Mouse (Mus musculus) B cell, adult 2 months (primary cell): ENCODE results near the gene Syt8.
A peak's percentile ranks its signal among the peaks of the same experiment; 100 is the strongest.

Experiments used
- DNase-seq, 2 experiments: peaks; one replicate each; pipeline ENCODE4 v3.0.0; 2022

Syt8 gene

DNA sequence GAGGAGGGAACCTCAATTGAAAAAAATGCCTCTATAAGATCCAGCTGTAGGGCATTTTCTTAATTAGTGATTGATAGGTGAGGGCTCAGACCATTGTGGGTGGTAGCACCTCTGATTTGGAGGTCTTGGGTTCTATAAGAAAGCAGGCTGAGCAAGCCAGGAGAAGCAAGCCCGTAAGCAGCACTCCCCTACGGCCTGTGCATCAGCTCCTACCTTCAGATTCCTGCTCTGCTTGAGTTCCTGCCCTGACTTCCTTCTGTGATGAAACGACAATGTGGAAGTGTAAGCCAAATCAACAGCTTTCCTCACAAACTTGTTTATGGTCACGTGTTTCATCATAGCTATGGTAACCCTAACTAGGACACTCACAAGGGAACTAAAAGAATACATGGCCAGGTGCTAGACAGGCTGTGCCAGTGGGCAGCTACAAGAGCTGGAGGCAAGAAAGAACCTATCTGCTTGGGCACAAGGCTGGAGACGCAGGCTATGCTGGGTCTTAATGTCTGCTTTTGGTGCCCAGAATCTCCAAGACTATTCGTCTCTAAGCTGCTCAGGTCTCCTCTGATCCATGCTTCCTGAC lies 14.5 kb downstream of the Syt8 start:
- no peak for DNase-seq

DNA sequence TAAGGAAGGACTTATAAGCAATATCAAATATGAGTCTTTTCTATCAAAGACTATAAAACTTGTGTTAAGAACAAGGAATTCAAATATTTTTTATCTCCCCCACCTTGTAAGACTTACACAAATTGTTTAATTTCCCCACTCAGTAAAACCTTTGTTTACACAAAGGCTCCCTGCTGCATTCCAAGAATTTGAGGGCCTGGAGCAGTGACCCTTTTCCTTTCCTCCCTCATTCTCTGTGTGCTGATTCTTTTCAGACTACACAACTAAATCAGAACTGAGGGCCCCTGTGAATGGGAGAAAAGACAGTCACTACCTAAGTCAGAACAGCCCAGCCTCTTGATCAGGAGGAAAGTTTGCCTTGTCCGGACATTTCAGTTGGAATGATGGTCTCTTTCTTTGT lies 20.1 kb downstream of the Syt8 start:
- DNase-seq: no peak

DNA sequence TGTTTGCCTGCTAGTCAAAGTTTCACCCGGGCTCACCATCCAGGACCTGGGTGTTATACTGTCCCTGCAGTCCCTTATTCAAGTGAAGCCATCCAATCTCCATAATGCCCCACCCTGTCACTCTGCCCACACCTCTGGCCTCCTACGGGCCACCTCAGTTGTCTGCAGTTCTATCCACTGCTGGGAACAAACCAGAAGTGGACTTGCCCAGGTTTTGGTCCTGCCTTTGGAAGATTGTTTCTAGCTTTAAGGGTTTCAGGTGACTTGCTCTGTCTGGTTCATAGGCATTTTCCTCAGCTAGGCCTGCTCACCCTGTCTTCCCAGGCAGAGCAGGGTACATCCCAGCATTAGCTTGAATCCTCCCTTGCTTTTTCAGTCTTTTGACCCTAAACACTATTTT lies 20.6 kb downstream of the Syt8 start:
- DNase-seq: no peak

DNA sequence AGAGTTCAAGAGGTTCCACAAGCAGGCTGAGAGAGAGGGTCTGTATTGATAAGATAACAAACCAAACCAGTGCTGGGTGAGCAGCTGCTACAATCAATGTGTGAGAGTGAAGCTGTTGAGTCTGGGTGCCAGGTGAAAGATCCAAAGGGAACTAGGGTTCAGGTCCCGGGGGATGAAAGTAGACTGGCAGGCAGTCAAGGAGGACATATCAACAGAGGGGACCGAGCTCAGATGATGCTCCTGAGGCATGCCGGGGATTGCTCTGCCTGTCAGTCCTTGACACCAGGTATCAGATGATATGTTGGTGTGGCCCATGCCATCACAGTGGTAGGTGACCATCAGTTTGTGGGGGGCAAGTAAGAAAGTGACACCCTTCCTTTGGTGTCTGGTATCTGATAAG lies 22.2 kb downstream of the Syt8 start:
- no peak for DNase-seq

DNA sequence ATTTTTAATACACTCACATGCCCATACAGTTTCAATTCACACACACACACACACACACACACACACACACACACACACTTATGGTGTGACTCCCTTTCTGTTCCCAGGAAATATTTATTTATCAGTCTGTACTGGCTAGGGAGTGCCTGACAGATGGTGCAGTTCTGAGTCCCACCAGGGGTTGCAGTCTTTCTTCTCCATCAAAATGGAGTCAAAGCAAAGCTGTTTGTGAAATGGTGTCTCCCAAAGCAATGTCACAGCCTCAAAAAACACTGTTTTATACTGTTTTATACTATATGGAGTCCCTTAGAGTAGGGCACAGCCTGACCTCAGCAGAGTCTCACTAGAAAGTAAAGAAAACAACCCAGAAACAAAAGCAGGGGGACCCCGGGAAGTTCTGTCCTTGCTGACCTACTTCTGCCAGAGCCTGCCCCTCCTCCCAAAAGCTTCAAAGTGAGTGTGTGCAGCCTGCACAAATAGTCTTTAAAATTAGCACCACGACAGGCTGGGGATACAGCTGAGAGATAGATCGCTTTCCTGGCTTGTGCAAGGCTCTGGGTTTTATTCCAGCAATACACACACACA lies 22.7 kb downstream of the Syt8 start:
- DNase-seq: no peak

DNA sequence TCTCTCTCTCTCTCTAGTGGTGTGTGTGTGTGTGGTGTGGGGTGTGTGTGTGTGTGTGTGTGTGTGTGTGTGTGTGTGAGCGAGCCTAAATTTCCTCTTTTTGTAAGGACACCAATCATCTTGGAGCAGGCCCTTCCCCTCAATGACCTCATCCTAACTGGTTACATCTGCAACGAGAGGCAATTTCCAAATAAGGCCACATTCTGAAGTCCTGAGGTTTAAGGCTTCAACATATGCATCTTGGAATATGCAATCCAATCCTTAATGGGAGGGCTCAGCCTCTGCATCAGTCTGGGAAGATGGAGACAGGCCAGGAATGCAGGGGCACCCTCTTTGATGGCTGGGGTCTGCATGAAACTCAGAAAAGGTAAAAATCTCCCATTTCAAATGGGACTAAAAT lies 23.4 kb downstream of the Syt8 start:
- peak in 1 of 2 experiments; percentile 36 for DNase-seq

DNA sequence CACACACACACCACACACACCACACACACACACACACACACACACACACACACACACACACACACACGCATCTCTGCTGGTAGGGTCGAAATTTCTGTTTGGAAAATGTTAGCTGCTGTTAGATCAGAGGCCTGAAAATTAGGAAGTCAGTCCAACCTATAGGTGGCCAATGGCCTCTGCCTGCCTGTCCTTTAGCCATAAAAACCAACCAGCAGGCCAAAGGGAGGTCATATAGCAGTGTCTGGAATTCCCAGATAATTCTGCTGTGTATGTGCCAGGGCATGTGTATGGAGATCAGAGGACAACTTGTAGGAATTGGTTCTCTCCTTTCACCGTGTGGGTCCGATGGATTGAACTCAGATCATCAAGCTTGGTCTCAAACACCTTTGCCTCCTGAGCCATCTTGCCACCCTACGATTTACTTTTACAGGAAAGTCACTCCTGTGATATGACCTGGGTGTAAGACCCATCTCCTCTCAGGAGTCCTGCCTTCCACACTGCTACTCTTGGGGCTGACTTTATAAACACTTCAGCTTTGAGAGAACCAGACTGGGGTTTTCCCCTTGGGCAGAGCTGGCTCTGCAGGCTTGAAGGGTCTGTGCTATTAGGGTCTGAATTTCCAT lies 24.1 kb downstream of the Syt8 start:
- DNase-seq: no peak

DNA sequence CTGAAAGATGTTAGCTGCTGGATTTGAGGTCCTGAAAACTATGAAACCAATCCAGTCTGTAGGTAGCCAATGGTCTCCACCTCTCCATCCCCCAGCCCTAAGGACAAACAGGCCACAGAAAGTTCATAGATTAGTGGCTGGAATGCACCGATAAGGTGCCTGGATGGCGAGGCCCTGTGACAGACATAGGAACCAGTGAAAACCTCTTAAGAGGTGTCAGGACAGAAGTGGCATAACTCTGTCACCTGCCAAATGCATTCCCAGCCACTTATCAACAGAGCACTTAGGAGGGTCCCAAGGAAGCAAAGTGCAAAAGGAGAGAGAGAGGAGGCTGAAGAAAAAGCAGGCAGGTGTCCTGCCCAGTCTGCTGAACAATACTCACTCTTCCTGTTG lies 24.6 kb downstream of the Syt8 start:
- DNase-seq: no peak

DNA sequence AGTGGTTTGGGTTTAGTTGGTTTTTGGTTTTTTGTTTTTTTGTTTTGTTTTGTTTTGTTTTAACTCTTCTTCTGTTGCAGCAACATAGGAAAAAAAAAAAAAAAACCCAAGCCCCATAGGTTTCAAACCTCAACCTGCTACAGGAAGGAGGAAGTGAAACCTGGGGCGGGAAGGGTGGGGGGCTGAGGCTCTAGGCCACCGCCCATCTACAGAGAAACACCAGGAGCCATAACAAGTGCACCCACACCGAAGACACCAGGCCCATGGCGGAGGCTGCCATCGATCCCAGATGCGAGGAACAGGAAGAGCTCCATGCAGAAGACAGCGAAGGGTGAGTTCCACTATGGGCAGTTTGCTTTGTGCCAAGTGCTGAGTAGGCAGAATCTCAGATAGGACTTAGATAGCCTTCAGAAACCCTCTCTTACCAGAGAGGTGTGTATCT lies 26.0 kb downstream of the Syt8 start, which contains the start of gene Lsp1:
TSS of gene Lsp1 (plus strand) at position 174 of the 442 bp plus-strand sequence.
- peak; percentile 67 to 68 for DNase-seq

DNA sequence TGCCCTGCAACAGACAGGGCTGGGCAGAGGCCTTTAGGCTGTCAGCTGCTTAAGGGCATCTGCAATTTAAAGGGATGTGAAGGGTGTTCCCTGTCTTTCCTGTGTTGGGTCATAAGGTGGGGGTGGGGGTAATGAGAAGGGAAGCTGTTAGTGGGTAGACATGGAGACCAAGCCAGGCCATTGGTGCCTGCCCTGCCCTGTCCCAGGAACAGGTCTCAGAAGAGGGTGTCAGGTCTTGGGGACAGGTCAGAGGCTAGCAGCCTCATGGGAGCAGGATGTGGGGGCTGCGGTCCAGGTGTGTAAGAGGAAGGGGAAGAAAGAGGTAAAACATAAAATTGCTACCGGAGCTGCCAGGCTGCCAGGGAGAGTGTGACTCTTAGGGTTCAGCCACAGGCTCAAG lies 26.8 kb downstream of the Syt8 start:
- peak; percentile 23 to 31 for DNase-seq

DNA sequence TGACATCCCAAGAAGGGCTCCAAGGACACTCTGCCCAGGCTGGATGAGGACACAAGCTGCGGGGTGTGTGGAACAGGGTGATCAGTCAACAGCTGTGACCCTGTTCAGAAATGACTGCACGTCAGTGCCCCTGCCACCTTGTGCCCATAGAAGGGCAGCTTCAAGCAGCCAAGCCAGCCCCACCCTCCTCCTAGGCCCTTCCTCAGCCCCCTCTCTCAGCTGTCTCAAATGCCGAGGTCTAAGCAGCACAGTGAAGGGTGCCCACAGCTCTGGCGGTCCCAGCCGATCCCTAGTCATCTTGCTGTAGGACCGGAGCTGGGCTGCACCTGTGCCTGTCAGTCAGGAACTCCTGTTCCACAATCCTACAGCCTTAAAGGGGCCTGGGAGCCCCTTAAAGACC lies 27.5 kb downstream of the Syt8 start:
- no peak for DNase-seq

DNA sequence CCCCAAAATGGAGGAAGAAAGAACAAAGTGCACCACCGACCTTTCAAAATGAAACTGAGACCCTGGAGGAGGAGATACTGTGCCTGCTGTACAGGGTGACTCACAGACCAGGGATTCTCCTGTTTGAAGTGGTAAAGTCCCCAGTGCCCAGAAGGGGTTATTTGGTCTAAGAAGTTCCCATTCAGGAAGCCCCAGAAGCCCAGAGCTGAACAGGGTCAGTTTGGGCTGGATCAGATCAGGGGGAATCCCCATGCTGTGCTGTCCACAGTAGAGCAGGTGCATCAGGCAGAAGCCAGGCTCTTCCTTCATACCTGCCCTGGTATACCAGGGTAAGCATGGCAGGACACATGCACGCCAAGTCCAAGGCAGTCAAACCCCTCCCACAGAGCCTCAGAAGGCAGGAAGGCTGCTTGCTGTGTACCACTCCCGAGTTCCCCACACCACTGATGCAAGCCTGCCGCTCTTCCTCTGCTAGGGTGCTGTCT lies 28.0 kb downstream of the Syt8 start:
- peak; percentile 32 to 34 for DNase-seq

DNA sequence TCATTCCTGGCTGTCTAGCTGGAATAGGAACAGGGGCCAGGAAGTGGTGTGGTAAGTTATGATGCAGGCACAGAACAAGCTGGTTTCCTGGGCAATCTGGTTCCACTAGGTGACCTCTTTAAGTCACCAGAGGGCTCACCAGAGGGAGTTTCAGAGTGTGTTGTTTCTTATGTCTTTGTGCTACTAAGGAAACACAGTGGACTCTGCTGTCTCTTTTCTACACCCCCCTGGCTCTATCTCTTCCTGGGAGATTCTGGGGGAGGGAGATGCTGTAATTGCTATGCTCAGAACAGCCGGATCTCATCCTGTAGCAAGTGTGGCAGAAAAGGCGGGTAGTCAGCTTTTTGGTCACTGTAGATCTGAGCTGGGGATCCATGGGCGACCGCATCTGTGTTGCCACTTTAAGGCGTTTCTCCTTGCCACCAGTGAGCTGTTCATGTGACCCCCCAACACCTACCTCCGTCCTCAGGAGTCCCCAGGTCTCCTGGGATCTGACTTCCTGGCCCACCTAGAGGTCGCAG lies 35.6 kb downstream of the Syt8 start:
- DNase-seq: no peak

DNA sequence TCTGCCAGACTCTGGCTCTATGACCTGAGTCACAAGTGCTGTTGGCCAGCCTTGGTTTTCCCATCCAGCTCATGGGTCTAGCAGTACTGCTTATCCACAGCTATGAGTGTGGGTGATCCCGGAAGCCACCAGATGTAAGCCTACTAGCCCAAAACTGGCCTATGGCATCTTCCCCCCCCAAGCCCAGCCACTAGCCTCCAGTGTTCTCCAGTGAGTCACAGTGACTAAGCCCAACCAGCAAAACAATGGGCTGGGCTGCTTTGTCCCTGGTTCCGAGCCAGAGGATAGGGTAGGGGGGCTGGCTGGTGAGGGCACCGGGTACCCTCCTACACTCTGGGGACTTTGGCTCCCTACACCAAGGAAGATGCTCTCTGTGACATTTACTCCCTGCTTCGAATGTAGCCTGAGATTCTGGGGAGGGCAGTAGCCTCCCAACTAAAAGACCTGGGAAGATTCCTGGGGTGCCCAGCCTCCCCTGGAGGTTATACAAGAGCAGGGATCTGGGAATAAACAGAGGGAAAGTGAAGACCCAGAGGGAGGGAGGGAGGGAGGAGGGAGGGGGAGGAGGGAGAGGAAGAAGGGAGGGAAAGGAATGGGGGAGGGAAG lies 36.3 kb downstream of the Syt8 start:
- no peak for DNase-seq

DNA sequence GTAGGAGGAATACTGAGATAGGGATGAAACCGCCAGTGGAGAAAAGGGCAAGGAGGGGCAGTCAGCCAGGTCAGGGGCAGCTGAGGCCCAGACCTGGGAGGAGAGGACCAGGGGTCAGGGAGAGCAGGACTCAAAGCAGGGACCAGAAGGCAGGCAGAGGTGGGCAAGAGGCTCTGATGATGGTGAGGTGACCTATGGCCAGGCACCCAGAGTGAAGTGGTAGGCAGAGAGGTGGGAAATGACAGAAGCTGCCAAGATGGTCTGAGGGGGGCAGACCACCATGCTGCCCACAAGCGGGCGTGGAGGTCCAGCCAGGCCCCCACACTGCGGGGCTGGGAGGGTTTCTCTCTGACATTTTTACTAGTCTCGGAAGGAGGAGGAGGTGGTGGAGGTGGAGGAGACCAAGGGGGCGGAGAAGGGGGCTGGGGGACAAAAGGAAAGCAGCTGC lies 36.8 kb downstream of the Syt8 start:
- no peak for DNase-seq

DNA sequence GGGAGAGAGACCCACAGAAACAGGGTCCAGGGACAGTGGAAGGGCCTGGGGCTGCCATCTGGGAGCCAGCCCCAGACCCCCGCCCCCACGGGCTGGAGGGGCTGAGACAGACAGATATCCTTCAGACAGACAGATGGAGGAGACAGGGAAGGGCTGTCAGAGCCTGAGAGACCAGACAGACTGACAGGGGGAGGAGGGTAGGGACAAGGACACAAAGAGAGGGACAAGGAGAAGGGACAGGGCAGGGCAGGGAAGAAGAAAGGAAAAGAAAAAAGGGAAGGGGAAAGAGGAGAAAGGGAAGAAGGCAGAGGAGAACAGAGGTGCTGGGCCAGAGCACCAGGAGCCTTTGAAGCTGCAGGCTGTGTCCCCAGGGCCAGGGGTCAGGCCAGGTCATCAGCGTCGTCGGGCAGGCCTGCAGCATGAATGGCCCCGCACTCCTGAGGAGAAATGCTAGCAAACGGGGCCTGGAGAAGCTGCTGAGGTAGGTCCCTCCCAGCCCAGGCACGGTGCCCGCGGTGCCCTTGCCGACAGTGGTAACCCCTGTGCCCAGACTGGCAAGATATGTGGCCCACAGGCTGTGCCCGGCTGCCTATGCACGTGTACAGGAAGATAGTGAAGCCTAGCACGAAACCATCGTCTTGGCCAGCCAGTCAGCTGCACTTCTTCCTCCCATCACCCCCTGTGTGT lies 37.4 kb downstream of the Syt8 start:
- DNase-seq: no peak

DNA sequence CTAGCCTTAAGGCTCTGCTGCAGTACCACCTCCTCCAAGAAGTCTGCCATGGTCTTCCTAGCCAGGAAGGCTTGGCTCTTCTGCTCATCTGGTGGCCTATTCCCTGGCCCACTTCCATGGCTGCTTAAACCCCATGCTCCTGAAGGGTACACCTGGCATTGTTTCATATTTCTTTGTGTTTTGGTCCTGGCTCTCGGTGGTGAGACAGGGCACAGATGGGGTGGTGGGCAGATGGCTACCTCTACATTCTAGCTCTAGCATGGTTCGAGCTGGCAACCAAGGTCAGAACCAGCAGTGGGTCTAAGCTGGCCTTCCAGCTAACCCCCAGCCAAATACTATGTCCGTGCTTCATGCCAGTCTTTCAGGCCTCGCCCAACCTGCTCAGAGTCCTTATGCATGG lies 38.3 kb downstream of the Syt8 start:
- no peak for DNase-seq

DNA sequence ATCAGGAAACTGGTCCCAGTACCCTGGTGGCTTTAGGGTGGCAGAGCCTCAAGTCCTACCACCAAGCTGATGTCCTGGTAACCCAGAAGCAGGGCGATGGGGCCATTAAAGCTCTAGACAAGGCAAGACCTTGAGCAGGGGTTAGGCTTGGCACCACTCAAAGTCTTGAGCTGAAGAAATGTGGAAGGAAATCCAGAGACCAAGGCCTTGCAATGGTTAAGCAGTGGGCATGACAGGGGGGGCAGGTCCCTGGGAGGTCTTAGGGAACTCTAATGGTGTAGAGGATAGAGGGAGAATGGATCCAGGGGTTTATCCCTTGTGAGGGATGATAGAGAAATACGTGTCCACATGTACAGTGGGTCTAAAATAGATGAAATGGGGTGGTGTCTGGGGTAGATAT lies 38.8 kb downstream of the Syt8 start:
- no peak for DNase-seq

DNA sequence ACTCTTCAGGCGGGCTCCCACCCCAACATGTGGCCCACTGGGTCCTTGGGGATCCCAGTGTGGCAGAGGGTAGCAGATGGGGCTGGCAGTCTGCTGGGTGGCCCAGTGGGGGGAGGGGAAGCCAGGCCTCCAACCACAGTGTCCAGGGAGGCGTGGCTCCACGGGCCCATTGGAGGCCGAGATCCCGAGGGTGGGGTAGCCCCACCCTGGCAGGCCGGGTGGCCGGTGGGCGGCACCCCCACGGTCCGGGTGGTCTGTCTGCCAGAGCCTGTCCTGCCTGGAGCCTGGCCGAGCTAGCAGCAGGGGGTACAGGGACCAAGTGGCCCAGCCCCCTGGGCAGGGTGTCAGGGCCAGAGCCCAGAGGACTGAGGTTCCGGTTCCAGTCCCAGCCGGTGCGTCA lies 40.1 kb downstream of the Syt8 start:
- no peak for DNase-seq

DNA sequence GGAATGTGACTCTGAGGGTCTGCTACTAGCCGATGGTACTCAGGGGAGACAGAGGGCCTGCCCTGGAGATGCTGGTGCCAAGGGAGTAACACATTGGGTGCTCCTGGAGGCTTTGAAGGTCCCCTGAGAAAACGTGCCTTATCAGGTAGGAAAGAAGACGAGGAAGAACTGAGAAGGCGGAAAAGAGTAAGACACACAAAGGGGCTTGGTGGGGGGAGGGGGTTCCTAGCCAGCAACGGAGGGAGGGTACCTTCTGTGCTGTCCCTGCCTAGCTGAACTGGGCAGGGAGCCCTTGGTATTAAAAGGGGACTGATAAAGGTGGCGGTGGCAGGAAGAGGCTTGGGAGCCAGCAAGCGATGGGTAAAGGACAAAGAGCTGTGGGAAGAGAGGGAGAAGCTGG lies 41.0 kb downstream of the Syt8 start:
- DNase-seq: no peak

DNA sequence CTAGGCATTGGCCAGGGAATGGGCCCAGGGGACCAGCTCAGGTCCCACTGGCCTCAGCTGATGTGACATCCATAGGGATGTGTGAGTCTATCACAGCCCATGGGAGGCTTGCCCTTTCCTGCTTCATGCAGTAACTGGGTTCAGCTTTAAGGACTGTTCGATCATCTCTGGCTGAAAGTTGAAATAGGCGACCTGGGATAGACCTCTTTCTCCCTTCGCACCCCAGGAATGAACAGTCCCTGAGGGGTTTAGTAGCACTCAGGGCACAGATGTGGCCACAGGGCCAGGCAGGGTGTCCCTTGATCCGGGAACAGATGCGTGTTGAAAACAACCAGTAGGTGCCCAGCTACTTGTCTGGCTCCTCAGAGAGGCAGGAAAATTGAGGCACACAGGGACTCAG lies 41.6 kb downstream of the Syt8 start:
- DNase-seq: no peak

DNA sequence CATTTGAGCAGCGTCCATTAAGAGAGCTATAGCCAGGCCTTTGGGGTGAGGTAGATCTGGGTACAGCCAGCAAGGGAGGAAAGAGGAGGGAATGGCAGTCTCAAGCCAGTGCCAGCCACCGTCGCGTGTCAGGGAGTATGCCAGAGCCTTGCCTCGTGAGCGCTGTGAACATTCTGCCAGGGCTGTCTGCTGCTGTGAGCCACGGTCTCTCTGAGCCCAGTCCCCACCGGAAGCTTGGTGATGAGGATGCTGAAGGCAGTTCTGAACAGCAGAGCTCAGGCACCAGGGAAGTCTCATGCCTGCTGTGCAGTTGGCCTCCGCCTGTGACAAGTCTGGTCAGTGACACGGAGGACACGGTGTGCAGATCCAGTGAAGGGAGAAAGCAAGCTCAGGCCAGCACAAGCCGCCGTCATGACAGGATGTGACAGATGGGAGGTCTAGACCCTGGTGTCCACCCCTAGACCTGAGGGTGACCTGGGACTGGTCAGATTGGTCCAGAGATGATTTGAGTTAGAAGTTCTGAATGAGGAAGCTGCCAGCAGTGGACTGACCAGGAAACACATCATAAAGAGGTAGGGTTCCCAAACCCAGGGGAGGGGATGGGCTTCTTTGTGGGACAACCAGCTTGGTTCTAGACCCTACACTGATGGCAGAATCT lies 42.3 kb downstream of the Syt8 start:
- no peak for DNase-seq

DNA sequence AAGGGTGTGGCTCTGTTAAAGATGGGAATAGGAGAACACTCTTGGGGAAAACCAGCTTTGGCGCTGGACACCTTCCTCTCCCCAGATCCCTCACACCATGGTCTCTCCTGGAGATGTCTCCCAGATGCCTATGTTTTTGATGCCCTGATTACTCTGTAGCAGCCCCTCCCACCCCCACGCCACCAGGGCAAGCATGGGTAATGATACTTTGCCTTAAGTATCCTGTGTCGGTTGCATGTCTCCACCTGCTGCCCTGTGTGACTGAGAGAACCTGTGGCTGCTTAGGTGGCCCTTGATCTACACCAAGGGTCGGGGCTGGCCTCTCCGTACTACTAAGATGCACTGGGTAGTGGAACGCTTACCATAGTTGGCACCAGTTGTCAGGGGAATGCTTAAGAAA lies 43.4 kb downstream of the Syt8 start:
- DNase-seq: no peak
